Mouse (Mus musculus) kidney, embryonic 16.5 days (tissue): ENCODE data around the gene Lrriq4. TPM values are rescaled to one million over a fixed set of nuclear protein-coding genes. Genes with fewer than 3 reads are reported as not detected.

Experiments
- ATAC-seq: fragments of 200-750 bp; cut with Nextera tagmentation; 2 replicates; pipeline ENCODE4 v1.8.0; 2017; ENCODE audit warnings: moderate TSS enrichment; ENCODE audit not compliant: low FRiP score, low TSS enrichment
- H3K27ac ChIP-seq: fragments of 300-500 bp; sonication (generic); 2 replicates; pipeline ENCODE4 v1.5.1; 2014; ENCODE audit warnings: low read length
- H3K27me3 ChIP-seq: fragments of 300-500 bp; sonication (generic); 2 replicates; pipeline ENCODE4 v1.6.1; 2014; ENCODE audit warnings: low read length, control low read depth, mixed read lengths; ENCODE audit not compliant: insufficient read depth
- H3K36me3 ChIP-seq: fragments of 300-500 bp; sonication (generic); 2 replicates; pipeline ENCODE4 v1.6.1; 2014; ENCODE audit warnings: low read length, control low read depth, mixed read lengths; ENCODE audit not compliant: insufficient read depth
- H3K4me1 ChIP-seq: fragments of 300-500 bp; sonication (generic); 2 replicates; pipeline ENCODE4 v1.6.1; 2014; ENCODE audit warnings: low read length, control low read depth, mixed read lengths; ENCODE audit not compliant: insufficient read depth
- H3K4me2 ChIP-seq: fragments of 300-500 bp; sonication (generic); replicated peaks from 2 replicates; pipeline ENCODE4 v1.6.1; 2014; ENCODE audit warnings: low read depth, low read length
- H3K4me3 ChIP-seq: fragments of 300-500 bp; sonication (generic); 2 replicates; pipeline ENCODE4 v1.5.1; 2014; ENCODE audit warnings: mild to moderate bottlenecking, low read length
- H3K9ac ChIP-seq: fragments of 300-500 bp; sonication (generic); replicated peaks from 2 replicates; pipeline ENCODE4 v1.6.1; 2014; ENCODE audit warnings: low read length
- H3K9me3 ChIP-seq: fragments of 300-500 bp; sonication (generic); 2 replicates; pipeline ENCODE4 v1.6.1; 2016; ENCODE audit warnings: low read length, control low read depth
- WGBS: fragments of 180-500 bp; shearing (Covaris S2); extraction: QIAGEN DNeasy Blood & Tissue Kit; methylation state at CpG from one replicate; pipeline ENCODE4 v1.1.7; 2014; 5-methylcytosine and 5-hydroxymethylcytosine counted together
- polyA plus RNA-seq: library from polyadenylated mRNA; unstranded; fragments of >200 nt; fragmentation: Nextera tagmentation; extraction: Ambion mirVana; gene quantifications from 2 replicates; pipeline ENCODE4 v1.2.1, GENCODE M21; 2015

The Lrriq4 gene
- polyA plus RNA-seq, 1 experiment from 2014 or later: 0.11 TPM

GRCm38 (mm10) chr3:30603256-30603655 lies 41.1 kb upstream of the Lrriq4 start:
- peak overlapping the region; percentile 62 for H3K4me2 ChIP-seq
- WGBS: 22% methylated on average over 10 of the region's 10 CpGs
- H3K4me1 ChIP-seq: peaks cover 19% of the 10 kb centered on the region
- no peaks in the 10 kb centered on the region for H3K9me3 ChIP-seq
- peaks cover 21% of the 10 kb centered on the region for H3K36me3 ChIP-seq
- H3K4me3 ChIP-seq: peak overlapping the region; percentile 78
- 0 out of 2 replicates have a peak, but pooled peaks cover 6% of the 10 kb centered on the region for H3K27me3 ChIP-seq
- no peak for ATAC-seq
- peak overlapping the region; percentile 93 for H3K9ac ChIP-seq
- H3K27ac ChIP-seq: peak overlapping the region; percentile 99

- peaks cover 52% of the 10 kb centered on the region for H3K36me3 ChIP-seq
- WGBS: 73% methylated on average over 3 of the region's 3 CpGs
- H3K9me3 ChIP-seq: no peaks in the 10 kb centered on the region
- H3K4me2 ChIP-seq: no peak overlapping the region
- ATAC-seq: peak; percentile 70; the same call in 1 of the 2 replicates
- no peak overlapping the region for H3K4me3 ChIP-seq
- 0 out of 2 replicates have a peak overlapping the region, but pooled peaks have one; percentile 38 for H3K27ac ChIP-seq
- H3K27me3 ChIP-seq: no peaks in the 10 kb centered on the region
- H3K4me1 ChIP-seq: peaks cover 8% of the 10 kb centered on the region
- no peak overlapping the region for H3K9ac ChIP-seq
Observed at GRCm38 (mm10) chr3:30608999-30609398, 35.3 kb upstream of the Lrriq4 start.

- Histone ChIP-seq H3K4me1 (peaks cover 8% of the 10 kb centered on the region), H3K4me3 (no peak overlapping the region), H3K27me3 (no peaks in the 10 kb centered on the region), H3K9me3 (no peaks in the 10 kb centered on the region), H3K4me2 (no peak overlapping the region), H3K27ac (no peak overlapping the region), H3K36me3 (peaks cover 58% of the 10 kb centered on the region), H3K9ac (no peak overlapping the region)
- no peak for ATAC-seq
- 92% methylated on average over 4 of the region's 4 CpGs for WGBS
Observed at GRCm38 (mm10) chr3:30610930-30611329, 33.4 kb upstream of the Lrriq4 start.

GRCm38 (mm10) chr3:30620132-30620531 lies 24.2 kb upstream of the Lrriq4 start:
- H3K4me2 ChIP-seq: no peak overlapping the region
- no peak overlapping the region for H3K9ac ChIP-seq
- no peaks in the 10 kb centered on the region for H3K27me3 ChIP-seq
- WGBS: 71% methylated on average over 8 of the region's 8 CpGs
- H3K4me3 ChIP-seq: no peak overlapping the region
- ATAC-seq: no peak
- no peaks in the 10 kb centered on the region for H3K4me1 ChIP-seq
- H3K9me3 ChIP-seq: no peaks in the 10 kb centered on the region
- H3K27ac ChIP-seq: no peak overlapping the region
- H3K36me3 ChIP-seq: peaks cover 34% of the 10 kb centered on the region

GRCm38 (mm10) chr3:30633681-30634080 lies 10.6 kb upstream of the Lrriq4 start:
- Histone ChIP-seq H3K4me2 (no peak overlapping the region), H3K27me3 (no peaks in the 10 kb centered on the region), H3K27ac (no peak overlapping the region), H3K9ac (no peak overlapping the region), H3K4me3 (no peak overlapping the region), H3K9me3 (no peaks in the 10 kb centered on the region), H3K36me3 (no peaks in the 10 kb centered on the region), H3K4me1 (no peaks in the 10 kb centered on the region)
- WGBS: 63% methylated on average over 3 of the region's 3 CpGs
- no peak for ATAC-seq

- no peak for ATAC-seq
- no peak overlapping the region for H3K4me3 ChIP-seq
- 83% methylated on average over 4 of the region's 4 CpGs for WGBS
- no peaks in the 10 kb centered on the region for H3K27me3 ChIP-seq
- no peaks in the 10 kb centered on the region for H3K9me3 ChIP-seq
- no peaks in the 10 kb centered on the region for H3K36me3 ChIP-seq
- no peak overlapping the region for H3K4me2 ChIP-seq
- no peak overlapping the region for H3K27ac ChIP-seq
- no peaks in the 10 kb centered on the region for H3K4me1 ChIP-seq
- no peak overlapping the region for H3K9ac ChIP-seq
Observed at GRCm38 (mm10) chr3:30635629-30636028, 8.7 kb upstream of the Lrriq4 start.

- no peaks in the 10 kb centered on the region for H3K36me3 ChIP-seq
- H3K4me3 ChIP-seq: no peak overlapping the region
- 58% methylated on average over 8 of the region's 8 CpGs for WGBS
- H3K4me2 ChIP-seq: no peak overlapping the region
- no peak overlapping the region for H3K9ac ChIP-seq
- H3K27ac ChIP-seq: no peak overlapping the region
- no peak for ATAC-seq
- peaks cover 11% of the 10 kb centered on the region; the same call in 1 of the 2 replicates for H3K4me1 ChIP-seq
- peaks cover 21% of the 10 kb centered on the region for H3K27me3 ChIP-seq
- no peaks in the 10 kb centered on the region for H3K9me3 ChIP-seq
Observed at GRCm38 (mm10) chr3:30646761-30647160, 2.5 kb downstream of the Lrriq4 start.

GRCm38 (mm10) chr3:30647440-30648090 lies 3.3 kb downstream of the Lrriq4 start, which contains the start of gene Lrrc34:
Gene Lrrc34 (minus strand): TSS chr3:30647869.
- no peaks in the 10 kb centered on the region for H3K9me3 ChIP-seq
- peak within 1 kb of the TSS; percentile 49 for H3K4me3 ChIP-seq
- H3K27ac ChIP-seq: no peak within 1 kb of the TSS
- H3K4me1 ChIP-seq: peaks cover 11% of the 10 kb centered on the region; the same call in 1 of the 2 replicates
- H3K4me2 ChIP-seq: peak within 1 kb of the TSS; percentile 69
- H3K27me3 ChIP-seq: peaks cover 21% of the 10 kb centered on the region
- WGBS: 3% methylated on average over 25 of the region's 25 CpGs
- H3K36me3 ChIP-seq: no peaks in the 10 kb centered on the region
- peak within 1 kb of the TSS; percentile 63 for H3K9ac ChIP-seq
- peak; percentile 93 for ATAC-seq

- H3K4me1 ChIP-seq: peaks cover 11% of the 10 kb centered on the region; the same call in 1 of the 2 replicates
- H3K4me2 ChIP-seq: no peak overlapping the region
- ATAC-seq: no peak
- H3K27me3 ChIP-seq: peaks cover 21% of the 10 kb centered on the region
- no peak overlapping the region for H3K4me3 ChIP-seq
- no peaks in the 10 kb centered on the region for H3K36me3 ChIP-seq
- H3K9me3 ChIP-seq: no peaks in the 10 kb centered on the region
- WGBS: 92% methylated on average over 2 of the region's 2 CpGs
- no peak overlapping the region for H3K9ac ChIP-seq
- H3K27ac ChIP-seq: no peak overlapping the region
Observed at GRCm38 (mm10) chr3:30648466-30648865, 4.2 kb downstream of the Lrriq4 start.

GRCm38 (mm10) chr3:30650062-30650841 lies 5.9 kb downstream of the Lrriq4 start:
- Histone ChIP-seq H3K4me2 (peak overlapping the region; percentile 74), H3K9ac (peak overlapping the region; percentile 33), H3K4me1 (peaks cover 11% of the 10 kb centered on the region; the same call in 1 of the 2 replicates), H3K4me3 (peak overlapping the region; percentile 45), H3K27me3 (peaks cover 21% of the 10 kb centered on the region), H3K36me3 (no peaks in the 10 kb centered on the region), H3K27ac (no peak overlapping the region), H3K9me3 (no peaks in the 10 kb centered on the region)
- peak; percentile 80 for ATAC-seq
- WGBS: under 1% methylated on average over 41 of the region's 41 CpGs
